Mouse (Mus musculus) thymus, postnatal 10 days (tissue): ENCODE results near the gene 1700123L14Rik.
"Not testable (repeated sequence)": the region's sequence is repeated elsewhere in the genome, so short reads cannot be mapped to it uniquely, and the experiment has no call there.

Experiments
- DNase-seq, 2 experiments: peaks; one replicate each; pipeline ENCODE4 v3.0.0; 2021; ENCODE audit warnings: low spot score in 2 of 2

Gene 1700123L14Rik

GRCm38 (mm10) chr6:96165818-96166379 is at the start of gene 1700123L14Rik:
Gene 1700123L14Rik (minus strand): TSS chr6:96166243.
- no peak for DNase-seq

GRCm38 (mm10) chr6:96205395-96205794 is 39.4 kb upstream of the 1700123L14Rik start:
- no peak for DNase-seq

GRCm38 (mm10) chr6:96198991-96199390 is 32.9 kb upstream of the 1700123L14Rik start:
- DNase-seq: not testable (repeated sequence)

DNA sequence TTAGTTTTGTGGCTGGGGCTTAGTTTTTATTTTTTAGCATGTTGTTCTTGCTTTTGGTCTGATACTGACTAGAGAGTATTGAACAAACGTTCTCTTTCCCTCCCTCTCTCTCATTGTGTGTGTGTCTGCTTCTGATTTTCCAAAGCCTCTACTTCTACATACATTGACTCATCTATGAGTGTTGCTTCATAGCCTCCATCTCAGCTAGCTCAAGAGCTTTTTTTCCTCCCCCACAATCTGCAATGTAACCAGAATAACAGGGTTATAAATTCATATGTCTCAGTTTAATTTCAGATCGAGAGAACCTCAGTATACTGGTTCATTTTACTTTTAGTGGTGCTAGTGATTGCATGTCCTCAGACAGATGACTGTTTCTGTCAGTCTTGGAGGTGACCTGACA is 20.5 kb upstream of the 1700123L14Rik start:
- DNase-seq: no peak

DNA sequence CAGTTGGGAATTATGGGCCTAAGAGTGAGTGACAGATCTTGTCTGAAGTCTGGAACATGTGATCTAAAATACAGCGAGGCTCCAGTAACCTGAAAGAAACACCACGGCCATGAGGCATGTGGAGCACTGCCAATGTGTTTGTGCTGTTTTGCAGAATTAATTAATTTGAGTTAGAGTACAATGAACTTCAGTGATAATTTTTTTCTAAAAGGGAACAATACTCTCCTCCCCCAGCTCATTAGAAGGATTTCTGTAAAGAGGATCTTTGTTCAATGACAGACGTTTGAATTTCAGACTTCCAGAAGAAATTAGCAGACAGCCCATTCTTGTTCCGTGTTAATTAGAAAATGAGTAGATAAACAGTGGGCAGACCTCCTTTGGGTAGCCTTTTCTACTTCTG is 17.3 kb upstream of the 1700123L14Rik start:
- DNase-seq: no peak

DNA sequence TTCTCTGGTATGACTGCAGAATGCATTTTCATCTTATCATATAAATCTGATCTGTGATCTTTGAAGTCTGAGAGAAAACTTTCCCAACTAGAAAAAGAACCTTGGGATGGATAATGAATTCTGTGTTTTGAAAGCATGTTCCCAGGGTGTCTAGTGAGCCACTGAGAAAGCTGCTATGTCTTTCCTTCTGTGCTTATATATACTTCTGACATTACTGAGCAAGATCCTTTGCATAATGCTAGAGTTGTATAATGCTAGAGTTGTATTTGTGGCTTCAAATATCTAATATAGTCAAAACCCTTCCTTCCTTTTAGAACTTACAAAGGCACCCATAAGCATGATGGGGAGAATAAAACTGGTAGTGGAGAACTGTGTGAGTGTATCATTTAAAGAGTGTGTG is 12.5 kb upstream of the 1700123L14Rik start:
- DNase-seq: no peak

- no peak for DNase-seq
Measured at GRCm38 (mm10) chr6:96173681-96174080, 7.6 kb upstream of the 1700123L14Rik start.

DNA sequence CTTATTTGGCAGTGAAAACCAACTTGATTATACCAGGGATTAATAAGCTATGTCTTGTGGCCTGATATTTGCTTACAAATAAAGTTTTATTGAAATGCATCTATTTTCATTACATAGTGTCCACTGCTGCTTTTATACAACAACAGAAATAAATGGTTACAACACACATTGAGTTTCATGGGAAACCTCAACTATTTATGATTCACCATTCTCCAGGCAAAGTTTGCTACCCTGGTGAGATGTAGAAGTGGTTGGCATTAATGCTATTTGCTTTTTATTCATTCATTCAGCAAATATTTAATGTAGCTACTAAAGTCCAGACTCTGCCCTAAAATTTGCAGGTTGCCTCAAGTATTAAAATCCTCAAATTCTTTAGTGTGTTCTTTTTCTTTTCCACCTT is 988 bp upstream of the 1700123L14Rik start:
- no peak for DNase-seq

DNA sequence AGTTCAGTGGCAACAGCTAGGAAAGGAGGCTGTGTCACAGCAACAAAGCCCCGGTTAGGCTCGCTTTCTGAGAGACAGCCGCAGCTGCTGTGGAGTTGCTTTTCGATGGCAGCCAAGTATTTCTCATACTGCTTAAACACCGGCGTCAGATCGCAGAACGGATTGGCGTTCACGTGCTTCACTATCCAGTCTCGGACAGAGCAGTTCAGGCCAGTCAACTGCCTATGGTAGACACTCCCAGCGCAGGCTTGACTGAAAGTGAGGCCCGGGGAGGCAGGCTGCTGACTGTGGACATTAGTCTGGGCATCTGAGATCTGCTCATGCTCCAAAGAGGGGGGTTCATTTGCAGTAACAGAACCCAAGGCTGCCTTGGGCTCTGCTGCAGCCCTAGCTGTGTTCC is 640 bp downstream of the 1700123L14Rik start:
- DNase-seq: no peak

DNA sequence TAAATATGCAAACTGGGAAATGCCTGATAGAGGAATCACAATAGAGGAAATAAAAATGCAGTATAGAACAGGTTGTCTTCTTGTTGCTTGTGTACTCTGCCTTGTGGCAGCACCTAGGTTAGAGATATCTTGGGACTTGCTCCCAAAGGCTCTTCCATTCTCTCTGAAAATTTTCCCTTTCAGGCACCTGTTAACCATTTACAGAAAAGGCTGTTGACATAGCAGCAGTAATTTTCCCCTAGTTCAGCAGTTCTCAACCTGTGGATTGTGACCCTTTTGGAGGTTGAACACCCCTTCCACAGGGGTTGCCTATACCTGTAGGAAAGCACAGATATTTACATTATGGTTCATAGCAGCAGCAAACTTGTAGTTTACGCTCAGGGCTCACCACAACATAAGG is 22.7 kb downstream of the 1700123L14Rik start:
- DNase-seq: no peak

GRCm38 (mm10) chr6:96116534-96117272 is 49.3 kb downstream of the 1700123L14Rik start:
- no peak for DNase-seq

DNA sequence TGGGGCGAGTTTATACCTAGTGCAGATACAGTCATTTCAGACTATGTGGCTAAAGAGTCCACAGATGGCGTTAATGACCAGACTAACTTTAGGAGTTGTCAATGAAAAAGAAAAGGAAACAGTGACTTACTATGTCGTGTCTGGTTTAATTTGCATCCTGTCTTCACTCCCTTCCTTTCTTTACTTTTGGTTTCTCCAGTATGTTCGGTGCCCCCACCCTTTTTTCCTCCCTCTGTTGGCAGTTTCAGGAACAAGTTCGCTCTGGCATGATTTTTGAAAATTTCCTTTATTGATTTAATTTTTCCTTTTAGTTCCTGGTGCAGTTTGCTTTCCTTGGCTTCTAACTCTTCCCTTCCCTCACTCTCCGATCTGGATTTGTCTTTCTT is 49.9 kb downstream of the 1700123L14Rik start:
- DNase-seq: no peak
